21 mouse cellular contexts compared by ENCODE assay signal in genomic region chr3:37597200-37597599, GRCm38 (mm10). TPM values are rescaled to one million over a fixed set of nuclear protein-coding genes. Genes with fewer than 3 reads are reported as not detected.
A peak's percentile ranks its signal among the peaks of the same experiment; 100 is the strongest.
DNase-seq lines count a peak whose midpoint lies in the region; ATAC-seq and TF ChIP-seq lines count a peak whose summit lies in the region.
"Had no signal": no experiment of that assay in that cellular context is flagged by ENCODE, and none has a peak within 500 bp of the region (broad histone marks: within the 10 kb centered on the region; RNA-seq: fewer than 3 reads in every experiment).

No protein-coding gene starts in this region.

- no peak overlapping the region for H3K4me3 ChIP-seq in embryonic facial prominence, embryonic 10.5 days
- H3K4me3 ChIP-seq in limb, embryonic 10.5 days: no peak overlapping the region
- H3K4me3 ChIP-seq in liver, postnatal 0 days (ENCODE audit: low read depth, low read length): no peak overlapping the region
- H3K4me3 ChIP-seq: forebrain, embryonic 12.5 days; heart, embryonic 12.5 days; lung, embryonic 15.5 days had no signal

- no peak overlapping the region for H3K4me2 ChIP-seq in liver, postnatal 0 days (ENCODE audit: low read depth, low read length)
- H3K4me2 ChIP-seq: forebrain, embryonic 12.5 days; heart, embryonic 12.5 days; lung, embryonic 15.5 days had no signal

- DNase-seq in heart, adult 11 months: peak; percentile 33
- DNase-seq in heart, adult 9 months (ENCODE audit: low spot score in 2 of 2): no peak
- DNase-seq in embryonic facial prominence, embryonic 10.5 days (ENCODE audit: low spot score): no peak
- no peak for DNase-seq in limb, embryonic 10.5 days (ENCODE audit: low spot score)
- DNase-seq in liver, postnatal 0 days: peak; percentile 45
- no peak for DNase-seq in cerebellum, adult 9-11 months
- DNase-seq in urinary bladder, adult 18-20 months (ENCODE audit: low spot score in 2 of 2): no peak
- DNase-seq: adrenal gland, postnatal 10 days; cerebellum, adult 18-20 months; cerebellum, postnatal 25 days; embryo, embryonic 11 days; heart, postnatal 10 days; kidney, adult 11 months; kidney, postnatal 10 days; lung, postnatal 4 days; midbrain, embryonic 14.5 days; thymus, postnatal 14 days had no signal

- TF ChIP-seq CTCF in liver, postnatal 0 days (IDR thresholded peaks at IDR 0.05; ENCODE audit: low read depth): no peak

- H3K27me3 ChIP-seq in embryonic facial prominence, embryonic 10.5 days (replicated peaks; ENCODE audit: low read depth, poor library complexity, severe bottlenecking): no peaks in the 10 kb centered on the region
- no peaks in the 10 kb centered on the region for H3K27me3 ChIP-seq in limb, embryonic 10.5 days (ENCODE audit: low read depth, poor library complexity, severe bottlenecking)
- H3K27me3 ChIP-seq in liver, postnatal 0 days (ENCODE audit: insufficient read depth, low read length): no peaks in the 10 kb centered on the region
- H3K27me3 ChIP-seq: forebrain, embryonic 12.5 days; heart, embryonic 12.5 days; lung, embryonic 15.5 days had no signal

- no peaks in the 10 kb centered on the region for H3K9me3 ChIP-seq in embryonic facial prominence, embryonic 10.5 days
- no peaks in the 10 kb centered on the region for H3K9me3 ChIP-seq in limb, embryonic 10.5 days (replicated peaks)
- H3K9me3 ChIP-seq in liver, postnatal 0 days (ENCODE audit: low read length): no peaks in the 10 kb centered on the region
- H3K9me3 ChIP-seq: forebrain, embryonic 12.5 days; heart, embryonic 12.5 days; lung, embryonic 15.5 days had no signal

- H3K9ac ChIP-seq in liver, postnatal 0 days (replicated peaks): no peak overlapping the region
- H3K9ac ChIP-seq: forebrain, embryonic 12.5 days; heart, embryonic 12.5 days; lung, embryonic 15.5 days had no signal

- H3K36me3 ChIP-seq in embryonic facial prominence, embryonic 10.5 days (replicated peaks): no peaks in the 10 kb centered on the region
- H3K36me3 ChIP-seq in limb, embryonic 10.5 days: no peaks in the 10 kb centered on the region
- no peaks in the 10 kb centered on the region for H3K36me3 ChIP-seq in liver, postnatal 0 days (replicated peaks; ENCODE audit: insufficient read depth, low read length)
- H3K36me3 ChIP-seq: forebrain, embryonic 12.5 days; heart, embryonic 12.5 days; lung, embryonic 15.5 days had no signal

- WGBS in embryonic facial prominence, embryonic 10.5 days: 70% methylated on average over 5 of the region's 5 CpGs
- WGBS in limb, embryonic 10.5 days: 81% methylated on average over 5 of the region's 5 CpGs
- WGBS in liver, postnatal 0 days (ENCODE audit: insufficient replicate concordance): 53% methylated on average over 5 of the region's 5 CpGs

- H3K4me1 ChIP-seq in embryonic facial prominence, embryonic 10.5 days: peaks cover 20% of the 10 kb centered on the region
- peaks cover 19% of the 10 kb centered on the region for H3K4me1 ChIP-seq in limb, embryonic 10.5 days
- peaks cover 9% of the 10 kb centered on the region for H3K4me1 ChIP-seq in liver, postnatal 0 days (ENCODE audit: insufficient read depth)
- H3K4me1 ChIP-seq: forebrain, embryonic 12.5 days had no signal

- peak overlapping the region; percentile 63 for H3K27ac ChIP-seq in embryonic facial prominence, embryonic 10.5 days (replicated peaks)
- H3K27ac ChIP-seq in limb, embryonic 10.5 days: peak overlapping the region; percentile 46; the same call in 1 of the 2 replicates
- H3K27ac ChIP-seq in liver, postnatal 0 days (ENCODE audit: low read depth): no peak overlapping the region
- H3K27ac ChIP-seq: forebrain, embryonic 12.5 days; hindbrain, postnatal 0 days; lung, embryonic 15.5 days had no signal

- ATAC-seq in liver, postnatal 0 days: peak; percentile 96
- ATAC-seq: hindbrain, postnatal 0 days had no signal

- no peak for TF ChIP-seq EP300 in liver, postnatal 0 days (IDR thresholded peaks at IDR 0.05; ENCODE audit: low read depth)

RNA-seq across cellular contexts. Expression of gene Spry1, which starts 42.5 kb away (rescaled TPM):
- polyA plus RNA-seq in embryonic facial prominence, embryonic 10.5 days (2016; fragmentation: Nextera tagmentation; extraction: Ambion mirVana): 17.9 and 18.4 TPM in 2 replicates
- polyA plus RNA-seq in limb, embryonic 10.5 days (2016; fragmentation: Nextera tagmentation; extraction: Ambion mirVana): 28.0 and 32.6 TPM in 2 replicates
- polyA plus RNA-seq in liver, postnatal 0 days (2015; fragmentation: Nextera tagmentation; extraction: Ambion mirVana): 3.7 and 4.8 TPM in 2 replicates

Comparison
In these comparisons a context has a peak if more than half of its experiments do, and no peak if none do; other contexts are left out.
1. DNase-seq: peak in heart, adult 11 months (single experiment) and liver, postnatal 0 days (single experiment); none in heart, adult 9 months (0 of 2), embryonic facial prominence, embryonic 10.5 days (single experiment), limb, embryonic 10.5 days (single experiment), cerebellum, adult 9-11 months (single experiment) and urinary bladder, adult 18-20 months (0 of 2).